Mouse (Mus musculus): ENCODE results near the gene Gm10190. TPM values are rescaled to one million over a fixed set of nuclear protein-coding genes. Genes with fewer than 3 reads are reported as not detected.

Gene Gm10190
- polyA plus RNA-seq (2015; fragmentation: Nextera tagmentation; extraction: Ambion mirVana): 0.51 and 0.92 TPM in 2 replicates

DNA sequence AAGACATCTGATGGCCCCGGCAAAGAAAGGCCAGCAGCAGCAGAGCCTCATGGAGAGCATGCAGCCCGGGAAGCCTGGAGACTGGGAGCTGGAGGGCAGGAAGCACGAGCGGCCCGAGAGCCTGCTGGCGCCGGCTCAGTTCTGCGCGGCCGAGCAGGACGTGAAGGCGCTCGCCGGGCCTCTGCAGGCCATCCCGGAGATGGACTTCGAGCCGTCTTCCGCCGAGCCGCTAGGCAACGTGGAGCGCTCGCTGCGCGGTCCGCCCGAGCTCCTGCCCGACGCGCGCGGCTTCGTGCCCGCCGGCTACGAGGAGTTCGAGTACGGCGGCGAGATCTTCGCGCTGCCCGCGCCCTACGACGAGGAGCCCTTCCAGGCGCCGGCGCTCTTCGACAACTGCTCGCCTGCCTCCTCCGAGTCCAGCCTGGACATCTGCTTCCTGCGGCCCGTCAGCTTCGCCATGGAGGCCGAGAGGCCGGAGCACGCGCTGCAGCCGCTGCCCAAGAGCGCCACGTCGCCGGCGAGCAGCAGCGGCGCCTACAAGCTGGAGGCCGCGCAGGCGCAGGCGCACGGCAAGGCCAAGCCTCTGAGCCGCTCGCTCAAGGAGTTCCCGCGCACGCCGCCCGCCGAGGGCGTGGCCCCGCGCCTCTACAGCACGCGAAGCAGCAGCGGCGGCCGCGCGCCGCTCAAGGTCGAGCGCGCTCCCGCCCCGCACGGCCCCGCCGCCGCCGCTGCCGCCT lies at the start of gene Gm10190:
Gm10190 (minus strand) TSS at position 553 of the 737 bp plus-strand sequence.
- H3K4me3 ChIP-seq (ENCODE audit: low read depth, low read length): peak within 1 kb of the TSS; percentile 42

DNA sequence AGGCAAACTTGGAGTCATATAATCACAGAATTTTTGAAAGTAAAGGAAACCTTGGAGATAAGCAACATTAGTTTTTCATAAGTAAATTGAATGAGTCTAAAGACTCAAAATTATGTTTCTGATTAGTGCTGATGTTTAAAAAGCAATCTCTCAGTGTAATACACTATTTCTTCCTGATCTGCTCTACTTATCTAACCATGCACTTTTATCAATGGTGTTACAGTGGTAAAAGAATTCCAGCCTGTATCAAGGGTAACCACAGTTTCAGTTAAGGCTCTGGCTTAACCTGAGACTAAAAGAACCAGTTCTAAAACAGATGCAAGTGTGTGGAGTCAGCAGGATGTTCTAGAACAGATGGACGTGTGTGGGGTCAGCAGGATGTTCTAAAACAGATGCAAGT lies 47.7 kb upstream of the Gm10190 start:
- Histone ChIP-seq H3K4me1 (ENCODE audit: insufficient read depth) (no peaks in the 10 kb centered on the region), H3K4me3 (ENCODE audit: low read depth, low read length) (no peak overlapping the region), H3K4me2 (ENCODE audit: low read depth, low read length) (no peak overlapping the region), H3K27me3 (ENCODE audit: insufficient read depth, low read length) (no peaks in the 10 kb centered on the region), H3K27ac (ENCODE audit: low read depth) (no peak overlapping the region), H3K36me3 (replicated peaks; ENCODE audit: insufficient read depth, low read length) (peaks cover 35% of the 10 kb centered on the region), H3K9ac (replicated peaks) (no peak overlapping the region), H3K9me3 (ENCODE audit: low read length) (no peaks in the 10 kb centered on the region)
- 83% methylated on average over 1 of the region's 1 CpGs for WGBS (ENCODE audit: insufficient replicate concordance)
- no peak for DNase-seq
- ATAC-seq: no peak
- no peak for TF ChIP-seq EP300 (IDR thresholded peaks at IDR 0.05; ENCODE audit: low read depth)
- TF ChIP-seq CTCF (IDR thresholded peaks at IDR 0.05; ENCODE audit: low read depth): no peak

More for the DNA sequence above, at the start of gene Gm10190:
- ATAC-seq (peak; percentile 94), DNase-seq (peak; percentile 86)
- peak within 1 kb of the TSS; percentile 54 for H3K9ac ChIP-seq (replicated peaks)
- no peak for TF ChIP-seq EP300 (IDR thresholded peaks at IDR 0.05; ENCODE audit: low read depth)
- TF ChIP-seq CTCF (IDR thresholded peaks at IDR 0.05; ENCODE audit: low read depth): no peak
- no peaks in the 10 kb centered on the region for H3K9me3 ChIP-seq (ENCODE audit: low read length)
- H3K4me1 ChIP-seq (ENCODE audit: insufficient read depth): peaks cover 11% of the 10 kb centered on the region
- H3K27me3 ChIP-seq (ENCODE audit: insufficient read depth, low read length): 0 out of 2 replicates have a peak, but pooled peaks cover 7% of the 10 kb centered on the region
- WGBS (ENCODE audit: insufficient replicate concordance): 7% methylated on average over 81 of the region's 102 CpGs
- no peaks in the 10 kb centered on the region for H3K36me3 ChIP-seq (replicated peaks; ENCODE audit: insufficient read depth, low read length)
- H3K27ac ChIP-seq (ENCODE audit: low read depth): peak within 1 kb of the TSS; percentile 41; the same call in 1 of the 2 replicates
- peak within 1 kb of the TSS; percentile 72 for H3K4me2 ChIP-seq (ENCODE audit: low read depth, low read length)

DNA sequence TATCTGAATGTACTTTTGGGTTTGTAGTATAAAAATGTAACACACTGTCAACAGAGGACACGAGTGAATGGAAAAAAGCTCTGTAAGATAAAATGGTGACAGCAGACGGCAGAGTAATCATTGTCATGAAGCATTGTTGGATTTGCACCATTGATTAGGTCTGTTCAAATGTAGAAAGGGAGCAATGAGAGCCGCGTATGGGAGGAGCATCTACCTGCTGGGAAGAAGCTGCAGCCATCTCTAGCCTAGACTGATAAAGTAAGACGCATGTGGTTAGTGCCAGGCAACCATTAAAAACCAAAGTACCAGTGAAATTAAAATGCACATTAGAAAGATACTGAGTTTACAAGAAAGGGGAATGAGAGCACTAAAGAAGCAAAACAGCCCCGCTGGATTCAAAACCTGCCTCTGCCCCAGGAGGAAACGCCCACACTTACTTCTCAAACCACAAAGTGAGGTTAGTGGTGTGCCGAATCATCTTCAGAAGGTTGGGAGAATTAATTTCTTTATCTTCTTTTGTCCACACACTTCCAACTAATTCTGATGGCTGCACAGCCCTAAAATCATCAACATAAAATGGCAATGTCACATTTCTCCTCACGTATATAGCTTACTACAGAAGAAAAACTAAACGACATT lies 45.4 kb upstream of the Gm10190 start:
- Histone ChIP-seq H3K4me3 (ENCODE audit: low read depth, low read length) (no peak overlapping the region), H3K36me3 (replicated peaks; ENCODE audit: insufficient read depth, low read length) (peaks cover 41% of the 10 kb centered on the region), H3K4me2 (ENCODE audit: low read depth, low read length) (no peak overlapping the region), H3K9me3 (ENCODE audit: low read length) (no peaks in the 10 kb centered on the region), H3K9ac (replicated peaks) (no peak overlapping the region), H3K27ac (ENCODE audit: low read depth) (no peak overlapping the region), H3K4me1 (ENCODE audit: insufficient read depth) (no peaks in the 10 kb centered on the region), H3K27me3 (ENCODE audit: insufficient read depth, low read length) (no peaks in the 10 kb centered on the region)
- WGBS (ENCODE audit: insufficient replicate concordance): 68% methylated on average over 10 of the region's 10 CpGs
- DNase-seq: no peak
- ATAC-seq: no peak
- TF ChIP-seq EP300 (IDR thresholded peaks at IDR 0.05; ENCODE audit: low read depth): no peak
- TF ChIP-seq CTCF (IDR thresholded peaks at IDR 0.05; ENCODE audit: low read depth): no peak

DNA sequence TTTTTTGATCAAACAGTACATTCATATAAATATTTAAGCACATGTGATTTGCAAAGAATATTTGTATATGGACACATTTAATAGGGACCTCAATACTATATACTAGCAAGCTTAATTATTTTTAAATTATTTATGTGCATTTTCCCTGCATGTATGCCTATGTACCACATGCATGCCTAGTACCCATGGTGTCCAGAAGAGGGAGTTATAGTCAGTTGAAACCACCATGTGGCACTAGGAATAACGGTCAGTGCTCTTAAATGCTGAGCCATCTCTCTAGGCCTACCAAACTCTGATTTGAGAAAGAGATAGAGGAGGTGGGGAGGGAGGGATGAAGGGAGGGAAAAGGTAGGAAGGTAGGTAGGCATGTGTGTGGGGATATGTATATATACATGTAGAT lies 37.8 kb upstream of the Gm10190 start:
- TF ChIP-seq EP300 (IDR thresholded peaks at IDR 0.05; ENCODE audit: low read depth) (no peak), CTCF (IDR thresholded peaks at IDR 0.05; ENCODE audit: low read depth) (peak; percentile 57)
- ATAC-seq: no peak
- H3K9me3 ChIP-seq (ENCODE audit: low read length): no peaks in the 10 kb centered on the region
- no peak for DNase-seq
- no peaks in the 10 kb centered on the region for H3K4me1 ChIP-seq (ENCODE audit: insufficient read depth)
- no peak overlapping the region for H3K9ac ChIP-seq (replicated peaks)
- H3K4me2 ChIP-seq (ENCODE audit: low read depth, low read length): no peak overlapping the region
- H3K4me3 ChIP-seq (ENCODE audit: low read depth, low read length): no peak overlapping the region
- H3K36me3 ChIP-seq (replicated peaks; ENCODE audit: insufficient read depth, low read length): peaks cover 57% of the 10 kb centered on the region
- WGBS (ENCODE audit: insufficient replicate concordance): 66% methylated on average over 1 of the region's 1 CpGs
- no peaks in the 10 kb centered on the region for H3K27me3 ChIP-seq (ENCODE audit: insufficient read depth, low read length)
- H3K27ac ChIP-seq (ENCODE audit: low read depth): no peak overlapping the region

DNA sequence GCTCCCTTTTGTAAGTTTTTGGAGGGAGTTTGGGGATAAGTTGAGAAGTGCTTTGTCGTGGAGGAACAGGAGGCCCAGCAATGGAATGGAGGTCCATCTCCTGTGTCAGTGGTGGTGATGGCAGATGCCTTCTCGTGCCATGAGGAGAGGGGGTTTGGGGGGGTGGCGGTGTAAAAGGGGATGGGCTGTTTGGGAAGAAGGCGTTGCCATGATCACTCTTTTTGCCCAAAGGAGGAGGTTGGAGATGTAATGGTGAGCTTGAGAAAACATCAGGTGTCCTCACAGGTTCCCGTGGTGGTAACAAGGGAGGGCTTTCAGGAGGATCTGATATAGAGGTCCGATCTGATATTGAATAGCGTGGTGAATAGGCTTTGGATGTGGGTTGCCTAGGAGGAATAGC lies 24.9 kb upstream of the Gm10190 start:
- ATAC-seq: no peak
- WGBS (ENCODE audit: insufficient replicate concordance): 86% methylated on average over 7 of the region's 7 CpGs
- Histone ChIP-seq H3K9ac (replicated peaks) (no peak overlapping the region), H3K4me1 (ENCODE audit: insufficient read depth) (no peaks in the 10 kb centered on the region), H3K36me3 (replicated peaks; ENCODE audit: insufficient read depth, low read length) (peaks cover 18% of the 10 kb centered on the region), H3K27me3 (ENCODE audit: insufficient read depth, low read length) (no peaks in the 10 kb centered on the region), H3K27ac (ENCODE audit: low read depth) (no peak overlapping the region), H3K9me3 (ENCODE audit: low read length) (no peaks in the 10 kb centered on the region), H3K4me3 (ENCODE audit: low read depth, low read length) (no peak overlapping the region), H3K4me2 (ENCODE audit: low read depth, low read length) (no peak overlapping the region)
- TF ChIP-seq CTCF (IDR thresholded peaks at IDR 0.05; ENCODE audit: low read depth): no peak
- no peak for TF ChIP-seq EP300 (IDR thresholded peaks at IDR 0.05; ENCODE audit: low read depth)
- no peak for DNase-seq
